In the genomic region with DNA sequence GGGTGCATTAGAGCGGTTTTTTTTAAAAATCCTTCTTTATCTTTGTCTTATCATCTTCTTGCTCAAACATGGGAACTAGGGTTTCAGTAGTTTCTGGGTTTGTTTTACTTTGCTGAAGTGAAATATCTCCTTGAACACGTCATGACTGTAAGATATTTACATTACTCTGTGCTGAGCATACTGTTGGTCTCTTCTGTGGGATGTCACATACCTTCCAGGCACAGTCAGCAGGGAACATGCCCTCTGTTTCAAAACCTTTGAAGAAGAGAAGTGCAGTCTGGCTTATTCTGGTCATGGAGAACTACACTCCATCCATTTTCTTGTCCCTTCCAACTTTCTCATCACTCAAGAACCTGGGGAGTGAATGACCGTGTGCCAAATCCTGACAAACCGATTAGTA, we compare ENCODE assay signal across 26 mouse cellular contexts.
"Had no signal": no experiment of that assay in that cellular context is flagged by ENCODE, and none has a peak within 500 bp of the region (broad histone marks: within the 10 kb centered on the region; RNA-seq: fewer than 3 reads in every experiment).

No protein-coding gene starts in this region.

- H3K36me3 ChIP-seq: heart, embryonic 10.5 days; heart, embryonic 12.5 days; hindbrain, embryonic 10.5 days; hindbrain, embryonic 12.5 days; intestine, embryonic 15.5 days; limb, embryonic 10.5 days; limb, embryonic 12.5 days had no signal

- H3K4me1 ChIP-seq: heart, embryonic 10.5 days; heart, embryonic 12.5 days; hindbrain, embryonic 10.5 days; hindbrain, embryonic 12.5 days; intestine, embryonic 15.5 days; limb, embryonic 10.5 days; limb, embryonic 12.5 days had no signal

- H3K4me3 ChIP-seq: heart, adult 2 months; heart, embryonic 10.5 days; heart, embryonic 12.5 days; hindbrain, embryonic 10.5 days; hindbrain, embryonic 12.5 days; intestine, embryonic 15.5 days; layer of hippocampus, adult 2 months; left cerebral cortex, adult 2 months; limb, embryonic 10.5 days; limb, embryonic 12.5 days had no signal

- H3K27me3 ChIP-seq: heart, embryonic 12.5 days; hindbrain, embryonic 12.5 days; intestine, embryonic 15.5 days; limb, embryonic 12.5 days had no signal

- H3K9ac ChIP-seq: heart, embryonic 12.5 days; hindbrain, embryonic 12.5 days; hindbrain, embryonic 14.5 days; intestine, embryonic 15.5 days; limb, embryonic 12.5 days had no signal

- H3K9me3 ChIP-seq: heart, embryonic 10.5 days; heart, embryonic 12.5 days; hindbrain, embryonic 10.5 days; hindbrain, embryonic 12.5 days; intestine, embryonic 15.5 days; limb, embryonic 10.5 days; limb, embryonic 12.5 days had no signal

- H3K4me2 ChIP-seq: heart, embryonic 12.5 days; hindbrain, embryonic 12.5 days; hindbrain, embryonic 14.5 days; intestine, embryonic 15.5 days; limb, embryonic 12.5 days; liver, embryonic 11.5 days had no signal

- ATAC-seq: hindbrain, embryonic 16.5 days; inflammation-experienced regulatory T-cells, adult 6 months; intestine, embryonic 15.5 days; intestine, postnatal 0 days had no signal

- DNase-seq: gastrocnemius, postnatal 14 days; gastrocnemius, postnatal 36 days; heart, adult 11 months; heart, adult 2 months; heart, postnatal 10 days; heart, postnatal 4 days; kidney, adult 18-20 months; kidney, adult 8-10 months; kidney, postnatal 10 days; kidney, postnatal 25 days; kidney, postnatal 4 days; liver had no signal

- H3K27ac ChIP-seq: heart, adult 2 months; heart, embryonic 10.5 days; hindbrain, embryonic 10.5 days; hindbrain, embryonic 12.5 days; hindbrain, embryonic 14.5 days; intestine, embryonic 15.5 days; layer of hippocampus, adult 2 months; left cerebral cortex, adult 2 months; limb, embryonic 10.5 days; limb, embryonic 12.5 days had no signal
